Mouse (Mus musculus) G1E (cell line): Measurements from ENCODE around the gene Parva. TPM values are rescaled to one million over a fixed set of nuclear protein-coding genes. Genes with fewer than 3 reads are reported as not detected.

Experiments
- ATAC-seq: 2 replicates; pipeline ENCODE4 v1.8.0; 2016; ENCODE audit warnings: mild to moderate bottlenecking; ENCODE audit not compliant: insufficient number of reproducible peaks, poor library complexity, low FRiP score, severe bottlenecking; ENCODE audit errors: extremely low read depth
- DNase-seq: peaks from one replicate; pipeline ENCODE4 v3.0.0; 2012; ENCODE audit warnings: low spot score
- H3K27me3 ChIP-seq: 2 replicates; pipeline ENCODE4 v1.6.1; 2012; ENCODE audit warnings: mild to moderate bottlenecking, low read length, inconsistent platforms; ENCODE audit not compliant: insufficient read depth
- H3K36me3 ChIP-seq: replicated peaks from 2 replicates; pipeline ENCODE3; 2012; ENCODE audit warnings: mild to moderate bottlenecking, inconsistent platforms
- H3K4me1 ChIP-seq: 2 replicates; pipeline ENCODE4 v1.6.1; 2012; ENCODE audit warnings: low read depth, low read length, inconsistent platforms, mixed read lengths; ENCODE audit not compliant: insufficient read depth
- H3K4me3 ChIP-seq: 2 replicates; pipeline ENCODE4 v1.5.1; 2012; ENCODE audit warnings: low read depth, mild to moderate bottlenecking, inconsistent platforms, low read length, moderate library complexity, mixed read lengths
- H3K9me3 ChIP-seq: replicated peaks from 2 replicates; pipeline ENCODE4 v1.6.1; 2012; ENCODE audit warnings: inconsistent platforms
- CTCF ChIP-seq: IDR thresholded peaks from 2 replicates; pipeline ENCODE4 v1.5.1; 2012; ENCODE audit warnings: low read depth, low read length, inconsistent platforms, mixed read lengths
- GATA1 ChIP-seq: IDR thresholded peaks from 2 replicates; pipeline ENCODE4 v1.6.1; 2012; ENCODE audit warnings: borderline replicate concordance, low read length, inconsistent platforms, mixed read lengths
- GATA2 ChIP-seq: IDR thresholded peaks from 2 replicates; pipeline ENCODE4 v1.6.1; 2012; ENCODE audit warnings: low read depth, low read length, inconsistent platforms, borderline replicate concordance
- POLR2AphosphoS5 ChIP-seq: IDR thresholded peaks from 2 replicates; pipeline ENCODE4 v1.6.1; 2012; ENCODE audit warnings: low read depth, low read length, inconsistent platforms; ENCODE audit not compliant: insufficient replicate concordance
- TAL1 ChIP-seq: conservative IDR thresholded peaks from 2 replicates; pipeline ENCODE4 v1.6.1; 2012; ENCODE audit warnings: low read depth, low read length, inconsistent platforms, mixed read lengths
- polyA plus RNA-seq: library from polyadenylated mRNA; stranded (reverse); fragments of >175 nt; gene quantifications from 2 replicates; pipeline ENCODE4 v1.2.3, GENCODE M21; 2012
- total RNA-seq, 2 experiments: library from RNA; stranded (forward) in 1 of 2; stranded (reverse) in 1 of 2; fragments of 200-1000 nt in 1 of 2; fragments of >200 nt in 1 of 2; fragmentation: Nextera tagmentation in 1 of 2; gene quantifications; 2 replicates each; pipeline ENCODE4 v1.2.3; 2014 to 2017

The Parva gene
- total and polyA plus RNA-seq, 3 experiments: 0.05 TPM; not detected in 2

GRCm38 (mm10) chr7:112581621-112582020 lies 154.3 kb downstream of the Parva start:
- Histone ChIP-seq H3K9me3 (peaks cover 43% of the 10 kb centered on the region), H3K27me3 (no peaks in the 10 kb centered on the region), H3K4me1 (no peaks in the 10 kb centered on the region), H3K4me3 (no peak overlapping the region), H3K36me3 (no peaks in the 10 kb centered on the region)
- DNase-seq (no peak), ATAC-seq (no peak)
- no peak for TF ChIP-seq GATA1
- no peak for TF ChIP-seq POLR2AphosphoS5
- no peak for TF ChIP-seq TAL1
- TF ChIP-seq GATA2: no peak
- no peak for TF ChIP-seq CTCF

- DNase-seq (no peak), ATAC-seq (no peak)
- Histone ChIP-seq H3K9me3 (peaks cover 51% of the 10 kb centered on the region), H3K4me3 (no peak overlapping the region), H3K36me3 (no peaks in the 10 kb centered on the region), H3K4me1 (no peaks in the 10 kb centered on the region), H3K27me3 (no peaks in the 10 kb centered on the region)
- TF ChIP-seq GATA1 (no peak), CTCF (no peak), TAL1 (no peak), GATA2 (no peak), POLR2AphosphoS5 (no peak)
These were observed 155.6 kb downstream of the Parva start for GRCm38 (mm10) chr7:112582882-112583405.

GRCm38 (mm10) chr7:112587449-112587848 lies 160.1 kb downstream of the Parva start:
- Histone ChIP-seq H3K4me3 (no peak overlapping the region), H3K4me1 (no peaks in the 10 kb centered on the region), H3K9me3 (peaks cover 31% of the 10 kb centered on the region), H3K27me3 (no peaks in the 10 kb centered on the region), H3K36me3 (no peaks in the 10 kb centered on the region)
- TF ChIP-seq POLR2AphosphoS5 (no peak), GATA2 (no peak), CTCF (no peak), TAL1 (no peak), GATA1 (no peak)
- ATAC-seq (no peak), DNase-seq (no peak)

GRCm38 (mm10) chr7:112589530-112589929 lies 162.2 kb downstream of the Parva start:
- no peak for ATAC-seq
- TF ChIP-seq TAL1 (no peak), POLR2AphosphoS5 (no peak), CTCF (no peak), GATA1 (no peak), GATA2 (no peak)
- H3K4me1 ChIP-seq: no peaks in the 10 kb centered on the region

GRCm38 (mm10) chr7:112593586-112593985 lies 166.3 kb downstream of the Parva start:
- H3K36me3 ChIP-seq: no peaks in the 10 kb centered on the region
- H3K4me3 ChIP-seq: no peak overlapping the region
- no peaks in the 10 kb centered on the region for H3K4me1 ChIP-seq
- DNase-seq (no peak), ATAC-seq (no peak)
- peaks cover 5% of the 10 kb centered on the region; the same call in 1 of the 2 replicates for H3K9me3 ChIP-seq
- TF ChIP-seq GATA1: no peak
- TF ChIP-seq POLR2AphosphoS5: no peak
- TF ChIP-seq GATA2: no peak
- TF ChIP-seq TAL1: no peak
- TF ChIP-seq CTCF: no peak
- H3K27me3 ChIP-seq: no peaks in the 10 kb centered on the region

More at GRCm38 (mm10) chr7:112589530-112589929, 162.2 kb downstream of the Parva start:
- no peaks in the 10 kb centered on the region for H3K36me3 ChIP-seq
- no peaks in the 10 kb centered on the region for H3K27me3 ChIP-seq
- DNase-seq: no peak
- no peak overlapping the region for H3K4me3 ChIP-seq
- peaks cover 18% of the 10 kb centered on the region for H3K9me3 ChIP-seq

GRCm38 (mm10) chr7:112595226-112595850 lies 168.0 kb downstream of the Parva start:
- Histone ChIP-seq H3K4me1 (no peaks in the 10 kb centered on the region), H3K4me3 (no peak overlapping the region), H3K36me3 (no peaks in the 10 kb centered on the region), H3K27me3 (peaks cover 2% of the 10 kb centered on the region; the same call in 1 of the 2 replicates), H3K9me3 (peaks cover 11% of the 10 kb centered on the region; the same call in 1 of the 2 replicates)
- DNase-seq (no peak), ATAC-seq (no peak)
- TF ChIP-seq TAL1 (no peak), GATA1 (no peak), POLR2AphosphoS5 (no peak), GATA2 (no peak), CTCF (no peak)
